Mouse (Mus musculus) heart, embryonic 12.5 days (tissue): ENCODE results near the gene Chd1l. TPM values are rescaled to one million over a fixed set of nuclear protein-coding genes. Genes with fewer than 3 reads are reported as not detected.

Experiments used
- ATAC-seq: fragments of 200-750 bp; cut with Nextera tagmentation; 2 replicates; pipeline ENCODE4 v1.8.0; 2017; ENCODE audit warnings: moderate TSS enrichment, moderate library complexity; ENCODE audit not compliant: insufficient number of reproducible peaks, low FRiP score
- H3K27ac ChIP-seq: fragments of 300-500 bp; sonication (generic); 2 replicates; pipeline ENCODE4 v1.5.1; 2016; ENCODE audit warnings: mild to moderate bottlenecking, moderate library complexity; ENCODE audit not compliant: poor library complexity, severe bottlenecking
- H3K27me3 ChIP-seq: fragments of 300-500 bp; sonication (generic); replicated peaks from 2 replicates; pipeline ENCODE4 v1.6.1; 2016; ENCODE audit warnings: mild to moderate bottlenecking, moderate library complexity
- H3K36me3 ChIP-seq: fragments of 300-500 bp; sonication (generic); 2 replicates; pipeline ENCODE4 v1.6.1; 2016; ENCODE audit warnings: mild to moderate bottlenecking, moderate library complexity
- H3K4me1 ChIP-seq: fragments of 300-500 bp; sonication (generic); replicated peaks from 2 replicates; pipeline ENCODE4 v1.6.1; 2016; ENCODE audit warnings: mild to moderate bottlenecking
- H3K4me2 ChIP-seq: fragments of 300-500 bp; sonication (generic); 2 replicates; pipeline ENCODE4 v1.6.1; 2016; ENCODE audit warnings: mild to moderate bottlenecking, moderate library complexity
- H3K4me3 ChIP-seq: fragments of 300-500 bp; sonication (generic); 2 replicates; pipeline ENCODE4 v1.5.1; 2016; ENCODE audit warnings: mild to moderate bottlenecking
- H3K9ac ChIP-seq: fragments of 300-500 bp; sonication (generic); 2 replicates; pipeline ENCODE4 v1.6.1; 2016; ENCODE audit warnings: mild to moderate bottlenecking, moderate library complexity
- H3K9me3 ChIP-seq: fragments of 300-500 bp; sonication (generic); replicated peaks from 2 replicates; pipeline ENCODE4 v1.6.1; 2016; ENCODE audit warnings: mild to moderate bottlenecking, moderate library complexity
- WGBS: fragments of 180-500 bp; shearing (Covaris S2); methylation state at CpG from one replicate; pipeline ENCODE4 v1.1.7; 2016; 5-methylcytosine and 5-hydroxymethylcytosine counted together
- polyA plus RNA-seq: library from polyadenylated mRNA; unstranded; fragments of >200 nt; fragmentation: Nextera tagmentation; extraction: Ambion mirVana; gene quantifications from 2 replicates; pipeline ENCODE4 v1.2.1, GENCODE M21; 2016

The Chd1l gene
- polyA plus RNA-seq, 1 experiment from 2014 or later: 19.7 TPM

- Histone ChIP-seq H3K36me3 (no peaks in the 10 kb centered on the region), H3K9me3 (peaks cover 26% of the 10 kb centered on the region), H3K27me3 (no peaks in the 10 kb centered on the region), H3K9ac (no peak overlapping the region), H3K4me3 (no peak overlapping the region), H3K4me2 (no peak overlapping the region), H3K4me1 (no peaks in the 10 kb centered on the region), H3K27ac (no peak overlapping the region)
- ATAC-seq: no peak
- WGBS: 73% methylated on average over 13 of the region's 13 CpGs
Observed at GRCm38 (mm10) chr3:97521946-97522731, 87.9 kb downstream of the Chd1l start.

- no peaks in the 10 kb centered on the region for H3K4me1 ChIP-seq
- H3K27ac ChIP-seq: no peak overlapping the region
- no peak for ATAC-seq
- H3K9me3 ChIP-seq: peaks cover 31% of the 10 kb centered on the region
- no peak overlapping the region for H3K4me2 ChIP-seq
- H3K4me3 ChIP-seq: no peak overlapping the region
- no peaks in the 10 kb centered on the region for H3K27me3 ChIP-seq
- H3K36me3 ChIP-seq: no peaks in the 10 kb centered on the region
- WGBS: 94% methylated on average over 11 of the region's 11 CpGs
- no peak overlapping the region for H3K9ac ChIP-seq
Observed at GRCm38 (mm10) chr3:97519883-97520282, 90.1 kb downstream of the Chd1l start.

- Histone ChIP-seq H3K4me3 (no peak overlapping the region), H3K4me2 (no peak overlapping the region), H3K36me3 (no peaks in the 10 kb centered on the region), H3K27ac (no peak overlapping the region), H3K9me3 (peaks cover 6% of the 10 kb centered on the region), H3K4me1 (no peaks in the 10 kb centered on the region), H3K27me3 (no peaks in the 10 kb centered on the region), H3K9ac (no peak overlapping the region)
- 73% methylated on average over 3 of the region's 3 CpGs for WGBS
- ATAC-seq: no peak
Observed at GRCm38 (mm10) chr3:97512296-97512695, 97.7 kb downstream of the Chd1l start.

Other genes with a start within 250 kb of the Chd1l start
- not detected in 2 replicates for gene Olfr1402, start 188.2 kb downstream of the Chd1l start, polyA plus RNA-seq
- 3.3 and 3.5 TPM in 2 replicates for gene Fmo5, start 18.6 kb upstream of the Chd1l start, polyA plus RNA-seq
- gene Prkab2, start 48.0 kb upstream of the Chd1l start, polyA plus RNA-seq: 24.6 and 25.1 TPM in 2 replicates
- not detected in 2 replicates for gene Gm17651, start 64.5 kb upstream of the Chd1l start, polyA plus RNA-seq